Mouse (Mus musculus) bone marrow, adult 2 months (tissue): Measurements from ENCODE around the gene Arid1a.

Experiments used
- CTCF ChIP-seq: fragments of 200-500 bp; IDR thresholded peaks from 2 replicates; pipeline ENCODE4 v1.5.1; 2011; ENCODE audit warnings: low read length, control low read depth; ENCODE audit not compliant: control insufficient read depth, insufficient read depth
- POLR2A ChIP-seq: fragments of 200-500 bp; IDR thresholded peaks from 2 replicates; pipeline ENCODE4 v1.6.1; 2011; ENCODE audit warnings: low read depth, mild to moderate bottlenecking, control low read depth, low read length, borderline replicate concordance; ENCODE audit not compliant: control insufficient read depth

DNA sequence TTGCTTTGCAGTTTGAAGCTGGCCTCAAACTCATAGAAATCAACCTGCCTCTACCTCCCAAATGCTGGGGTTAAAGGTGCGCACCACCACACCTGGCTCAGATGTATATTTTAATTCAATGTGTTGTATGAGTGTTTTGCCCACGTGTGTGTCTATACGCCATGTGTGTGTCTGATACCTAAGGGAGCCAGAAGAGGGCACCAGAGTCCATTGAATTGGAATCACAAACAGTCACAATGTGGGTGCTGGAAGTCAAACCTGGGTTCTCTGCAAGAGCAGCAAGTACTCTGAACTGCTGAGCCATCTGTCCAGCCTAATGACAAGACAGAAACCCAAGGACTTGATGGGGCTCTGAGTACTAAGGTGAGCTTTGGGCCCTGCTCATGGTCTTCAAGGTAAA is 111.4 kb downstream of the Arid1a start:
- TF ChIP-seq CTCF = no peak
- TF ChIP-seq POLR2A = no peak
